Mouse (Mus musculus) thymus, adult 2 months (tissue): ENCODE data around the gene Lingo4.

Source experiments
- CTCF ChIP-seq: fragments of 200-500 bp; IDR thresholded peaks from 2 replicates; pipeline ENCODE4 v1.5.1; 2012; ENCODE audit warnings: mild to moderate bottlenecking, control low read depth, low read length, moderate library complexity, borderline replicate concordance; ENCODE audit not compliant: control insufficient read depth, poor library complexity, insufficient read depth; ENCODE audit errors: extremely low read depth
- POLR2A ChIP-seq: fragments of 200-500 bp; IDR thresholded peaks from 2 replicates; pipeline ENCODE4 v1.6.1; 2012; ENCODE audit warnings: mild to moderate bottlenecking, low read length, control low read depth, moderate library complexity; ENCODE audit not compliant: control insufficient read depth, poor library complexity, insufficient read depth; ENCODE audit errors: extremely low read depth

DNA sequence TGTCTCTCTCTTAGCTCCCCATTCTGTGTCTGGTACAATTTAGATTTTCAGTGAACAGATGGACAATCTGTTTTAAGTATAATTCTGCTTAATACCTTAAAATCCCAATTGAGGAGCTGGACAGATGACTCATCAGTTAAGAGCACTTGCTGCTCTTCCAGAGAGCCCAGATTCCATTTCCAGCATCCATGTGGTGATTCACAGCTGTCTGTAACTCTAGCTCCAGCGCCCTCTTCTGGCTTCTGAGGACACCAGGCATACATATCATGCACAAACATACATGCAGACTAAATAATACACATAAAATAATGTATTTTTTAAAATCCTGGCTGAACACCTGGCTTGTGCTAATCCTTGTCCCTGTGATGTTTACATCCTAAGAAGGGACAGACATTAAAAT lies 37.5 kb upstream of the Lingo4 start:
- TF ChIP-seq CTCF, result no peak
- no peak for TF ChIP-seq POLR2A
